Mouse (Mus musculus) heart, adult 11 months (tissue): Measurements from ENCODE around the gene Nudt11.
A peak's percentile ranks its signal among the peaks of the same experiment; 100 is the strongest.
"Not testable (repeated sequence)": the region's sequence is repeated elsewhere in the genome, so short reads cannot be mapped to it uniquely, and the experiment has no call there.

ENCODE experiments used
- DNase-seq: peaks from one replicate; pipeline ENCODE4 v3.0.0; 2022

Nudt11 gene

DNA sequence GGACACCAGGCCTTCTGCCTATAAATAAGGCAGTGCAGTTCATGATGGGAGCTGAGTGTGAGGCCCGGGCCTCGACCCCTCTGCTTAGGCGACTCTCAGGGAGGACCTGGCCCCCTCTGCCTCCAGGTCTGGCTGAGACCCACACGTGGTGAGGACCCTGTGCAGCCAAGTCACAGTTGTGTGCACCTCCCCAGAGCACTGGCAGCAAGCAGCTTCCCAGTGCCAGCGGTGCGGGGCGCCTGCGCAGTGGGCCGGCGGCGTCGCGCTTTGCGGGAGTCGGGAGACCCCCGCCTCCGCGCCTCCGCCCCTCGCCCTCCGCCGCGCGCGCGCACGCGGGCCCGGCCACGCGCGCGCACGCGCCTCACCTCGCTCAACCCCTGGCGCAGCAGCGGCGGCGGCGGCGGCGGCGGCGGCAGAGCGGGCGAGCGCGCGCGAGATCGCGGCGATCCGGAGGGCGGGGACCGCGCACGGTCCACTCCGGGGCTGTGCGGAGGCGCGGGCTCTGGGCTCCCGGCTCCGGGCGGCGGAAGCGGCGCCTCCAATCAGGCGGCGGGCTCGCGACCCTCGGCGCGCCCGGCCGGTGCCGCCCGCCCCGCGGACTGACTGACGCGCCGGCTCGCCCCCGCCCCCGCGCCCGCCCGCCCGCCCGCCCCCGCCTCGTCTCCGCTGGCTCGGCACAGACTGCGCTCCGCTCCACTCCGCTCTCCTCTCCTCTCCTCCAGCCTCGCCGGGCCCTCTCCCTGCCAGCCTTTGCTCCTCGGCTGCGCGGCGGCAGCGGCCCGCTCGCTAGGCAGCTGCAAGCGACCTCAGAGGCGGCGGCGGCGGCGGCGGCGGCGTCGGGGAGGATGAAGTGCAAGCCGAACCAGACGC, at the start of gene Nudt11:
Nudt11 (plus strand) TSS at position 388 of the 870 bp plus-strand sequence.
- DNase-seq = not testable (repeated sequence)

GRCm38 (mm10) chrX:6047936-6048614, 822 bp downstream of the Nudt11 start:
- not testable (repeated sequence) for DNase-seq

GRCm38 (mm10) chrX:6061563-6061962, 14.3 kb downstream of the Nudt11 start:
- no peak for DNase-seq

GRCm38 (mm10) chrX:6082954-6083680, 35.9 kb downstream of the Nudt11 start, which contains the start of gene AU022751:
AU022751 (minus strand) TSS chrX:6083419.
- peak; percentile 83 for DNase-seq

DNA sequence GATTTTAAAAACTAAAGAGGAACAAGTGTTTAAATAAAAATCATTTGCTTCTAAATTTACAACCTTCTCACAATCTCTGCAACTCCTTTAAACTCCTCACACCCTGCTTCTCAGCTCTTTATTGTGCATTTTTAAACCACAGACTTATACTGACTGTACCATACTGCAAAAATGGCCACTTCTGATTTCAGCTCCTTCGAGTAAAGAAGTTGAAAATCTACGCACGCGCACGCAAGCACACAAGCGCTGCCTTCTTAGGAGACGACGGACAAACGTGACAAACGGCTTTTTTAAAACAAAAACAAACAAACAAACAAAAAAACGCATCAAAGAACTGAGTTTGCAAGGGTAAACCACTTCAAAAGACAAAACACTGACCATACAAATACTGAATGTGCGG, 44.3 kb downstream of the Nudt11 start:
- DNase-seq = no peak

GRCm38 (mm10) chrX:6091996-6092757, 44.9 kb downstream of the Nudt11 start:
- DNase-seq = no peak
